Mouse (Mus musculus): ENCODE results near the gene Ttn. TPM values are rescaled to one million over a fixed set of nuclear protein-coding genes. Genes with fewer than 3 reads are reported as not detected.
"Not testable (repeated sequence)": the region's sequence is repeated elsewhere in the genome, so short reads cannot be mapped to it uniquely, and the experiment has no call there.

The Ttn gene
- under 1 TPM; 0.03 to 0.14 TPM for total RNA-seq (2021)
- polyA plus RNA-seq (2012; rRNA removed), result 0.01 TPM in 1 of 2 replicates, not detected in the other
- long read RNA-seq, result 0 reads

DNA sequence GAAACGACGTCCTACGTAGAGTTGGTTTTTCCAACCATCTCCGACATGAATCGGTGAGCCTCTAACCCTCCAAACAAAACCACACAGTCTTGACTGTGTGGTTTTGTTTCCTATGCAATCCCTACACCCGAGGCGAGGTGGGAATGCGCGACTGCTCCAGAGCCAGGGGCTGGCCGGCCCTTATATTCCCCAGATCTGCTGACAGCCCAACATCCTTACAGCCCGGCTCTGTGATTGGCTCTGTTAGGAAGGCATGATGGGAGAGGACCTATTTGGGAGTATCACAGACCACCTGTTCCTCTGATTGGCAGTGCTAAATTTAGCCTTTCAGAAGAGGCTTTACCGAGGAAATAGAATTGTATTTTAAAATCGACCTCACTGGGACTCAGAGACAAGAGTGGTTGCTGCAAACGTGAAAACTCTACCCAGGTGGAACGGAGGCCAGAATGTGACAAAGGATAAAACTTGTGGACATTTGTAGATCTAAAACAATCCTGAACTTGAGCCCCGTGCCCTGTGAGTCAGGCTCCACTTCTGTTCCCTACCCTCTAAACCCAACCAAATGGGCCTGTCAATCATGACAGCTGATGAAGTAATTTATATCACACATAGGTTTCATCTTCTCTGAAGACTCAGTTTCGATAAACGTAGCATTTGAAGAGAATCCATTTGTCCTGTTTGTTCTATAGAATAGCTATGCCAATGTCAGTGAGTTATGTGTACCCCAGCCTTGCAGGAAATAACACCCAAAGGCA lies at the start of gene Ttn:
TSS of gene Ttn (minus strand) at position 157 of the 755 bp plus-strand sequence.
- DNase-seq, result no peak

- no peak for DNase-seq
Observed at GRCm38 (mm10) chr2:77020649-77021048, 38.3 kb upstream of the Ttn start.

- DNase-seq, result no peak
Observed at GRCm38 (mm10) chr2:77017735-77018134, 35.4 kb upstream of the Ttn start.

- not testable (repeated sequence) for DNase-seq
Observed at GRCm38 (mm10) chr2:77013449-77013848, 31.1 kb upstream of the Ttn start.

- DNase-seq, result no peak
Observed at GRCm38 (mm10) chr2:77011981-77012380, 29.6 kb upstream of the Ttn start.

GRCm38 (mm10) chr2:77007015-77007414 lies 24.7 kb upstream of the Ttn start:
- DNase-seq, result no peak

DNA sequence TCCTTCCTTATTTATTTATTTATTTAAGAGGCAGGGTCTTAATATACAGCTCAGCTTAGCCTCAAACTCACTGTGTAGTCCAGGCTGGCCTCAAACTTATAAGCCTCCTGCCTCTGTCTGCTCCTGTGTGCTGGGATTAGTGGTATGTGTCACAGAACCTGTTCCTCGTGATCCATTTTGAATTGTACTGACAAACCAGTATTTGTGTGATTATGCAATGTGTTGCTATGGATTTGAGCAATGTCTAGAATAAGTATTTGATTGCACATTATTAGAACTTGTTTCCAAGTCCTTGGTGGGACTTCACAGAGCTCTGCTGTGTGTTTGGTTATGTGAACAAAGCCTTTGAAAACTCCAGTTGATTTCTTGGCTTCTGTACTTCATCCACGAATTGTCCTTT lies 20.8 kb upstream of the Ttn start:
- no peak for DNase-seq

DNA sequence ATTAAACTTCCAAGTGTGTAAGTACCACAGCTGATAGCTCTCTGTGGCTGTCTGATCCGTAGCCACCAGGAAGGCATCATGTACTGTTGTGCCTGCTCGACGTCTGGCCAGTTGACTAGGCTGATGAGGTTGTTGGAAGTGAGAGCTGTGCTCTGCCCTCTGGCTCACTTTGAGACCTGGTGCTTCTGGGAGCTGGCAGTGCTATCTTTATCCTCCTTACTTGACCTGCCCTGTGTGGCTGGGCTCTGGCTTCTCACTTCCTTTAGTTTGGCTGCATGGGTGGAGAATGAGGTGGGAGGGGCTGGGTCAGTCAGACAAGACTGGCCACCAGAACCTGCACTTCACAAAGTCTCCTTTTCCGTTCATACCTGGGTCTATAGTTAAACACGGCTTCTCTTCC lies 16.0 kb upstream of the Ttn start:
- no peak for DNase-seq

DNA sequence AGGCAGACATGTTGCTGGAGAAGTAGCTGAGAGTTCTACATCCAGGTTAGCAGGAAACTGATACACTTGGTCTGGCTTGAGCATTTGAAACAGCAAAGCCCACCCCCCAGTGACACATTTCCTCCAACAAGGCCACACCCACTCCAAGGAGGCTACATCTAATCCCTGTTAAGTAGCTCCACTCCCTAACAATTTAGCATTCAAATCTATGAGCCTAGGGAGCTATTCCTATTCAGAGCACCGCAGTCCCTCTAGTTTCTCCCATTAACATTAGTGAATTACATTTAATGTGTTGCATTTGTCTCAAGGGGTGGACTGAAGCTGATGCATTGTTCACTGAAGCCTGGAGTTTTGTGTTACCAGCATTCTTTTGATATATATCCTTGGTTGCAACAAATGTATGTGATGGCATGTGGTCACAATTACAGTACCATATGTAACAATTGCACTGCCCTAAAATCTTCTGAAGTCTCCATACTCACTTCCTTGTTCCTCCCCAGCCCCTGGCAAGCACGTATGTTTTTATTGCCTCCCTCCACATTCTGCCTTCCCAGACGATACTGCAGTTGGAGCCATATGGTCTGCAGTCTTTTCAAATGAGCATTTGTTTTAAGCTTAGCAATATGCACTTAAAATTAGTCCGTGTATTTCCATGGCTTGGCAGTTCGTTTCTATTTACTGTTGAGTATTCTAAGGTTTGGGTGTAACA lies 10.3 kb upstream of the Ttn start:
- no peak for DNase-seq

DNA sequence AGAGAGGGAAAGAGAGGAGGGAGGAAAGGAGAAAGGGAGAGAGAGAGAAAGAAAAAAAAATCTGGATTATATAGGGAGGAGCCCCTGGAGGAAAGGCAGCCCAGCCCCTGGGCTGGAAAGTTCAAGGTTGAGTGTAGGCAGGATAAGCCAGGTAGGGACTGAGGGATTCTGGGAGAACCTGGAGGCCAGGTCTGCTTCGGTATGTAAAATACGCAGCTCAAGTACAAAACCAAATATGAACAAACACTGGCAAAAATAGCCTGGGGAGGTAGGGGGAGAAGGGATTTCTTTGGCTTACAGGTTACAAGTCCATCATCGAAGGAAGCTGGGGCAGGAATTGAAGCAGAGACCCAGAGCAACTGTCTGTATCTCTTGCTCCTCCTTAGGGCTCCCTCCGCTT lies 5.0 kb upstream of the Ttn start:
- DNase-seq, result no peak

DNA sequence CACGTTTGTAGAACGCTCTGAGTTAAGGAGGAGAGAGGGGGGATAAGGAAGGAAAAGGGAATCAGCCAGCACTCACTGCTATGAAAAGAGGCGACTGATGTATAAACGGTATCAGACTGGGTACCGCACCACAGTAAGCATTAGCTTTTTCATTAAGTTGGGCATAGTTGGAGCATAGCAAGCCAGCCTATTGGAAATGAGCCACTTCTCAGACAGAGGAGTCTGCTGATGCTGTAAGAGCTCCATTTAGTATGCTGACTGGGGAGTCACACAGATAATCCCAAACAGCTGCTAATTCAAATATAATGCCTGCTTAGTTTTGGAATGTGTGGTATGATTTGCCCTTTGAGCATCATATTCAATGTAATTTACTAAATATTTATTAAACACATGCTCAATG lies 2.0 kb upstream of the Ttn start:
- no peak for DNase-seq

- no peak for DNase-seq
Observed at GRCm38 (mm10) chr2:76983601-76984000, 1.3 kb upstream of the Ttn start.

- DNase-seq, result no peak
Observed at GRCm38 (mm10) chr2:76981717-76982116, 630 bp downstream of the Ttn start.

- peak; percentile 33 for DNase-seq
Observed at GRCm38 (mm10) chr2:76980146-76980545, 2.2 kb downstream of the Ttn start.

- DNase-seq, result no peak
Observed at GRCm38 (mm10) chr2:76977650-76978049, 4.7 kb downstream of the Ttn start.

DNA sequence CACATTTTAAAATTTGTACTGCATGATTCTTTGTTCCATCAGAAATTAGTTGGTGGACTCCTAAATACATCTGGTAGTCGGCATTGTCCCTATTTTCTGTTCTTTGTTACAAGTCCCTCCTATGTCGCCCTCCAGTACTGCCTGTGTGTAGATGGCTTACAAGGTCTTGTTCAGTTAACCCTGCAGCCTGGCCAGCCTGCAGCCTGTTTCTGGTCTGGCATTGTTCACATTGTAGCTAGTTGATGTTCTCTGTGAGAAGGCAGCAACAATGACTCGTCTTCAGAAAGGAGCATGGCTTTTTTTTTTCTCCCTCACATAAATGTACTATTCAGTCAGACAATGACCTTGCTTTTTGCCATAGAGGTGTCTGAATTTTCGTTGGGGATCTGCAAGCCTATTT lies 10.3 kb downstream of the Ttn start:
- no peak for DNase-seq

- no peak for DNase-seq
Observed at GRCm38 (mm10) chr2:76971069-76971468, 11.3 kb downstream of the Ttn start.

DNA sequence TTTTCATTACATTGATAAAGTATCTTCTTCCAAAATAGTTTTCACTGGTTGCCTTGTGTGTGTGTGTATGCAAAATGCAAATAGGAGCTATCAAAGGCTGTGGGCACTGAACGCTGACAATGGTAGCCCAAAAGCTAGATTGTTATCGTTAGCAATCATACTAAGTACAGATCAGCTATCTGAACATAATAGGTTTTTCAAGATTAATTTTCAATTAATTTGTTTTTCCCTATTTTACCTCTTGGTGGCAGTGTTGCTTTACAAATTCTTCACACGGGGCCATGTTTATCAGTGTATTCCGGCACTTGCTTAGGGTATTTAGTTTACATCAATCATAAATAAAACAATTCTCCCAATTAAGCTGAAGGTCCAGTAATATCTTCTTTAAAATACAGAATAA lies 11.7 kb downstream of the Ttn start:
- no peak for DNase-seq

GRCm38 (mm10) chr2:76970204-76970603 lies 12.1 kb downstream of the Ttn start:
- no peak for DNase-seq

DNA sequence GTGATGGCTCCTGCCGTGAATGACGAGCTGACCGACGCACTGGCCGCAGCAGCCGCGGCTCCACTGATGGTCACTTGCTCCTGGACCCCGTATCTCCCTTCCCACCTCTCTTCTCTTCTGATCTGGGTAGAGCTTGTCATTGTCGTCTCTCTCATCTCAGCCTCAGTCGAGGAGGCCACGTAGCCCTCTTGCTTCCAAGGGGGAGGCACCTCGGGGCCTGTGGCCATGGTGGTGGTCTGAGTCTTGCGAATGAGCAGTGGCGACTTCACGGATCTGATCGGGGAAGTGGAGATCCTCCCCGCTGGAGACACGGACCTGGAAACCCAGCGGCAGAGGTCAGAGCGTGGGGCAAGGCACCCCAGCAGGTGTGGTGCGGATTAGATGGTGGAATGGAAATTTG lies 12.7 kb downstream of the Ttn start:
- no peak for DNase-seq

GRCm38 (mm10) chr2:76968919-76969318 lies 13.4 kb downstream of the Ttn start:
- DNase-seq, result peak; percentile 66

DNA sequence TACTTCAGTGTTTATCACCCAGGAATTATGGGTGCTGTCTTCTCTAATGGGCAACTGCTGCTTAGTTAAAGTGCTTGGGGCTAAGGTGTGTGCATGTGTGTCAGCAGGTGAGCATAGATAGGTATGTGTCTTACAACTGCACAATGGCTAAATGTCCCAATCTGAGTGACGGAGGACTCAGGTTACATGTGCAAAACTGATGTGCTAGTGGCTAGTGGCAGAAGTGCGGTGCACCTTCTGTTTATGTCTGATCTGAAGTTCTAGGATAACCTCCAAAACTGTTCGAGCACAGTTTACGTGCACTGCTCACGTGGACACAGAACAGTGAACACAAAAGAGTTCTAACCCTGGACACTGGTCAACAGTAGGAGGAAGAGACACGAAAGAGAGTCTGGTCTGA lies 15.8 kb downstream of the Ttn start:
- DNase-seq, result no peak

DNA sequence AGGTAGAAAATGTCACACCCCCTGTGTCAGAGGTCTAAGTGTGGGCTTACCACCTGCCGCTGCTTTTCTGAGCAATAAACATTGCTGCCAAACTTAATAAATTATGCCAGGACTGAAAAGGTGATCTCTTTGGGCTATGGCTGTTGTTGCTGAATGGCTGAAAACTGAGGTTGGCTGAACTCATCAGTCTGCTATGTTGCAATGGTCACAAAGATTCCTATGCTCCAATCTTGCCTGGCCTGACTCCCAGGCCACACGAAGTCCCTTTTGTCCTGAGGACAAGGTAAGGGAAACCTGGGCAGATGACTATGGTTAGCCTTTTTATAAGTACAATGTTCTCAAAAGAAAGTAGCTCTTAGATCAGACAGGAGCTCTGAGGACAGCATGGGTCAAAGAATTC lies 16.3 kb downstream of the Ttn start:
- DNase-seq, result no peak

GRCm38 (mm10) chr2:76965542-76965941 lies 16.8 kb downstream of the Ttn start:
- no peak for DNase-seq
